Mouse (Mus musculus) granulocyte monocyte progenitor cell, adult 5-6 weeks (primary cell): ENCODE measurements around the gene Olfr287. TPM values are rescaled to one million over a fixed set of nuclear protein-coding genes. Genes with fewer than 3 reads are reported as not detected.

Experiments
- ATAC-seq: replicated peaks from 2 replicates; pipeline ENCODE4 v1.8.0; 2016; ENCODE audit warnings: mild to moderate bottlenecking, moderate TSS enrichment, inconsistent platforms; ENCODE audit not compliant: poor library complexity, severe bottlenecking
- total RNA-seq, 2 experiments: library from RNA; stranded (forward) in 1 of 2; stranded (reverse) in 1 of 2; fragments of 200-712, 200-1000 nt in 1 of 2; fragments of >200 nt in 1 of 2; fragmentation: Nextera tagmentation in 1 of 2; gene quantifications; 2 replicates each; pipeline ENCODE4 v1.2.3; 2014 to 2017

Olfr287 gene
- total RNA-seq (2014; fragmentation: Nextera tagmentation), result not detected in 2 replicates
- not detected in 2 replicates for total RNA-seq (2017)

GRCm38 (mm10) chr15:98220877-98221276, at the start of gene Olfr287, which contains the start of gene Gm44579:
Gene Olfr287 (minus strand): TSS chr15:98221056.
Gene Gm44579 (minus strand): TSS chr15:98220977.
- no peak for ATAC-seq

DNA sequence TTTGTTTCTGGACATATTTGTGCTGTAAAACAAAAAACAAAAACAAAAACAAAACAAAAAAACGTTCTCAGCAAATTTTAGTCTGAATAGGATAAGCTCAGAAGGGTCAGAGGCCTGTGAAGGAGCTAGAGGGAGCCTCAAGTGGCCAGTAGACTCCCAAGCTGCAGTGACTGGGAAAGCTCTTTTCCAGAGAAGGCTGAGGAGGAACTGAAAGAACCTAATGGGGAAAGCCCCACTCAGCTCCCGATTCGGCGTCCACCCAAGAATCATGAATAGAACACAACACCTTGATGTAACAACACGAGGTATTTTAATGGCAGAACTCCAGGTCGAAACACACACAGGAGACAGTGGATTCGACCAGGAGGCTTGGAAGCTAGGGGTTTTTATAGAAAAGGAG, 36.9 kb upstream of the Olfr287 start:
- ATAC-seq, result no peak

GRCm38 (mm10) chr15:98257193-98257592, 36.3 kb upstream of the Olfr287 start, which contains the start of gene H1fnt:
Gene H1fnt (minus strand): TSS chr15:98257293.
- no peak for ATAC-seq

GRCm38 (mm10) chr15:98256271-98256670, 35.4 kb upstream of the Olfr287 start:
- ATAC-seq, result no peak

DNA sequence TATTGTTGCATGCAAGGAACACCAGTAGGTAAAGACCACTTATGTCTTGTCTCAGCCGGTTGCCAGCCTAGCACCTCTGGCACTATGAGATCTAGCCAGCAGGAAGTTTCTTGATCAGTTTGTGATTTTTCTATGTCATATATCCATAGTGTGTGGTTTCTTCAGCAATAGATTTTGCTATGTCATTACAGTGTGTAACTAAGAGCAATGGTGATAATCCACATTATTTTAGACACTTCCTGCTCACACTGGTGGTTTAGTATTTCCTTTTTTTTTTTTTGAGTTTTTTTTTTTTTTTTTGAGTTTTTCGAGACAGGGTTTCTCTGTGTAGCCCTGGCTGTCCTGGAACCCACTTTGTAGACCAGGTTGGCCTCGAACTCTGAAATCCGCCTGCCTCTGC, 14.6 kb upstream of the Olfr287 start:
- peak; percentile 37; the same call in 1 of the 2 replicates for ATAC-seq

DNA sequence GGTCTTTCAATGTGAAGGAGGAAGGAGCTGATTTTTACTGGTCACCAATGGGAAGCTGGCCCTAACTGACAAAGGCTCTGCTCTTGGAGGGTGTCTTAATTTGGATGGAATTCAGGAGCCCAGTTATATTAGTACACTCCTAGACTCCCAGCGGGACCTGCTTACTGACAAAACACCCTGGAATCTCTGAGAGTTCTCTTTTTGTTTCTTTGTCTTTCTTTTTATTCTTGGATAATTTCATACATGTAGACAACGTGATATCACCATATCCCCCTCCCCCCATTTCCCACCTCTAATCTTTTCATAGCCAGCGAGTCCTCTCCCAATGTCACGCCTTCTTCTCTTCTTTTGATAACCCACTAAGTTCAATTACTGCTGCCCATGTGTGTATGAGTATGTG, 13.5 kb upstream of the Olfr287 start, which contains the start of gene Olfr286:
Olfr286 (minus strand) TSS at position 101 of the 400 bp plus-strand sequence.
- ATAC-seq, result no peak

- no peak for ATAC-seq
Observed at GRCm38 (mm10) chr15:98226096-98226495, 5.2 kb upstream of the Olfr287 start.

DNA sequence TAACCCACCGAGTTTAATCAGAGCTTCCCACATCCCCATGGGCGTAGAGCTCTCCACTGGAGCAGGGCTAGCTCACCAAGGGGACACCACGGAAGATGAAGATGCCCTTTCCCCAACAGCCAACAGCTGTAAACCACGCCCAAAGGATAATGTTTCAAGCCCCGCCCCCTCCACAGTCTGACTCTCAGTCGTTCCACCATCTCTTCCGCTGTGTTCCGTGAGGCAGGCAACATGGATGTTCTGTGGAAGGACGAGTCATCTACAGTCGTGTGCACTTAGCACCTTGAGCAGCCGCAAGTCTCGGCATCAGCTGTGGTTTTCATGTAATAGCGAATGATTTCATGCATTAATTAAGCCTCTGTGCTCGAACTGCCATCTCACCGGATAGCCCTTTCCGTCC, 4.8 kb upstream of the Olfr287 start:
- no peak for ATAC-seq

DNA sequence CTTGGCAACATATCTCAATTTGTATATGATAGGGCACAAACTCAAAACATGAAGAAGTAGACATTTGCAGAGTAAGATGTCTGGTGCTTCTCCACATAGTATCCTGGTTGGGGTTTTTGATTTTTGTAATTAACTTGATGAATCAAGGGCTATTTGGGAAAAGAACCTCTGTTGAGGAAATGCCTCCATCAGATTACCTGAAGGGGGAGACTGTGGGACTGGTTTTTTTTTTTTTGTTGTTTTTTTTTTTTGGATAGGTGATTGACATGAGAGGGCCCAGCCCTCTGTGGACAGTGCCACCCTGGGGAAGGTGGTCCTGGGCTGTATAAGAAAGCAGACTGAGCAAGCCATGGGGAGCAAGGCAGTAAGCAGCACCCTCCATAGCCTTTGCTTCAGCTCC, 1.5 kb upstream of the Olfr287 start:
- ATAC-seq, result no peak

DNA sequence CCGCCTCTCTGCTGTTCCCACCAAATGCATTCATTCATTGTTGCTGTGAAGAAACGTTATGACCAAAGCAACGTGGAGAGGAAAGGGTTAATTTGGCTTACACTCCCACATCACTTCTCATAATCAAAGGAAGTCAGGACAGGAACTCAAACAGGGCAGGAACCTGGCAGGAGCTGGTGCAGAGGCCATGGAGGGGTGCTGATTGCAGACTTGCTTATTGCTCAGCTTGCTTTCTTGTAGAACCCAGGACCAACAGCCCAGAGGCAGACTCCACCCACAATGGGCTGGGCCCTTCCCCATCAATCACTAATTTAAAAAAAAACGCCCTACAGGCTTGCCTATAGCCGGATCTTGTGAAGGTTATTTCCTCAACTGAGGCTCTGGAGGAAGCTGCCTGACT, 6.7 kb downstream of the Olfr287 start:
- no peak for ATAC-seq

GRCm38 (mm10) chr15:98213336-98213870, 7.5 kb downstream of the Olfr287 start:
- ATAC-seq, result peak; percentile 20; the same call in 1 of the 2 replicates

- ATAC-seq, result no peak
Observed at GRCm38 (mm10) chr15:98209676-98210075, 11.2 kb downstream of the Olfr287 start.

DNA sequence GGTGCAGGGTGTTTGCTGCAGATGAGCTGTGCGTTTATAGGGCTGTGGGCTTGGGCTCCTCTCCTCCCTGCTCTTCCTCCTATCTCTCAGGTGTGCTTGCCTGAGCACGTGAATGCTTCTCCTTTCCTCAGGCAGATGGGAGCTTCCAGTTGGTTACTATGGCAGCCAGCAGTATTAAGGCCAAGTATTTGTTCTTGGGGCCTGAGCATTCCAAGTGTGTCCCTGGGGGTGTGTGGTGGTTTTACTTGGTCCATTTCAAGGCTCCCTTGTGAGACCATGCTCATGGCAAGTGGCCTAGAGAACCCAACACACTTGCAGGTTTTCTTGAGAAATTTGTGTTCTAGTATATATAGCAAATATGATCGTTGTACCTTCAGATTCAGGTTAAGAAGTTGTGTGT, 25.4 kb downstream of the Olfr287 start, which contains the start of gene Olfr288:
Olfr288 (minus strand) TSS at position 101 of the 400 bp plus-strand sequence.
- ATAC-seq, result no peak

- ATAC-seq, result no peak
Observed at GRCm38 (mm10) chr15:98184456-98184855, 36.4 kb downstream of the Olfr287 start.

DNA sequence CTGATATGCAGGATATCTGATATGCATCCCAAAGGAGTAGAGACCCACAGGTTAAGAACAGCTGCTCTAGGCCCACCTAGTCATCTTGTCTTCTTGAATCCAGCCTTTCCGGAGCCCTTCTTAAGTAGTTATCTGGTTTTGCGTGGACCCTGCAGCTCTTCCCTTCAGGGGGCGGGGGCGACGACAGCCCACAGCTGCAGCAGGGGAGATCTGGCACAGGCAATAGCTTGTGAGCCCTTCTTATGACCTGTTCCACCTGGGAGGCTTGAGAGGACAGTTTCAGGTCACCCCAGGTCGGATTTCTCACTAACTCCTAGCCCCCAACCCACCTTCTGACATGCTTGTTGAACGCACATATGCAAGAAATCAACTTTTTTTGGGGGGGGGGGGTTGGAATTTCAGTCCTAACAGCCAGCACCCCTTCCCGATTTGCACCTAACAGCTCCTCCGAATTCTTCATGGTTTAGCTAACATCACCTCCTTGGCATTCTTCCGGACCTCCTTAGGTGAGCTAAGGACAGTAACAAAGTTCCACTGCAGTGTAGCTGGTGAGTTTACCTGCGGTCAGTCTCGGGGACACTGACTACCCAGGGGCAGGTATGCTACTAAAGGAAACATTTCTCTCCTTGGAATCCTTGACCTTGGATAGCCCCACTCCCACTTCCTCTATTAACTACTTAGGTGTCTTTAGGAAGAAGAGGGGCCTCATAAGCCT, 38.8 kb downstream of the Olfr287 start:
- no peak for ATAC-seq

GRCm38 (mm10) chr15:98181132-98181711, 39.6 kb downstream of the Olfr287 start:
- ATAC-seq, result peak; percentile 97

GRCm38 (mm10) chr15:98180567-98181131, 40.2 kb downstream of the Olfr287 start:
- no peak for ATAC-seq

GRCm38 (mm10) chr15:98177320-98177719, 43.5 kb downstream of the Olfr287 start:
- ATAC-seq, result no peak

- peak; percentile 52 for ATAC-seq
Observed at GRCm38 (mm10) chr15:98173821-98174220, 47.0 kb downstream of the Olfr287 start.

DNA sequence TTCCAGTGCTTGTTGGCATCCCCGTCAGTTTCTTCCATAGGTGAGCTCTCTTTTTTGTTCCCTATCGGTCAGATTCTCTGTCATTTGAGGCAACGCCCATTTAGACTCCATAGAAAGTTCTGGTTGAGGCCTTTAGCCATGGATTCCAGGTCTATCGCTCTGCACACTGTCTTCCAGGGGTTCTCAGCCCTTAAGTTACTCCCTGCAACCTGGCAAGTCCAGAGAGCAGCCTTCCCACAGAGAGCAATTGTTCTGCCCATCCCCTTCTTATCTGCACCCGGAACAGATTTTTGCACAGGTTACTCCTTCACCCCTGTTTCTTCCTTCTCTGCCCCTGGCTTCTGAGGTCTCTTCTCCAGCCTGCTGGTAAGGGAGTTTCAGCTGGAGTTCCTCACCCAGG, 48.7 kb downstream of the Olfr287 start:
- no peak for ATAC-seq

DNA sequence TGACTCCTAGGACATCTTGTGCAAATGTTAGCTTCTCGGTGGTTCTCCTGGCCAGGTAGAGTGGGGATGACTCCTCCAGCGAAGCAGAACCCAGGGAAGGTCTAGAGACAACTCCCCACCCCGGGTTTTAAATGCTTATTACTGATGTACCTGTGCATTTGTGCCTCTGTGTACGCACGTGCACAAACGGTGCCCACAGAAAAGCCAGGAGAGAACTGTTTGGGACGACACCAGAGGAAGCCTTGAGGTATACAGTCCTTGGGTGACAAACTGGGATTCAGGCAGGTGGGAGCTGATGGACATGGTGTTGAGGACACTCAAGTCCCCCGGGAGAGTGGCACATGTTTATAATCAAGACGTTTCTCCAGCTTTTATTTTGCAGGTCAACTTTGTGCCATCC, 49.9 kb downstream of the Olfr287 start:
- ATAC-seq, result no peak
